Mouse (Mus musculus) cerebellum, adult 11 months (tissue): ENCODE measurements around the gene Lmod2.

Experiments used
- DNase-seq: peaks from one replicate; pipeline ENCODE4 v3.0.0; 2022

Lmod2 gene

GRCm38 (mm10) chr6:24645346-24646053 lies 47.9 kb downstream of the Lmod2 start:
- DNase-seq = no peak

- DNase-seq = no peak
These were observed 49.6 kb downstream of the Lmod2 start for GRCm38 (mm10) chr6:24647103-24647691.

- no peak for DNase-seq
These were observed 50.8 kb downstream of the Lmod2 start for GRCm38 (mm10) chr6:24648403-24648802.

- DNase-seq = no peak
These were observed 53.2 kb downstream of the Lmod2 start for GRCm38 (mm10) chr6:24650719-24651118.

GRCm38 (mm10) chr6:24651538-24651937 lies 54.0 kb downstream of the Lmod2 start:
- no peak for DNase-seq
